Mouse (Mus musculus) heart, postnatal 0 days (tissue): ENCODE measurements at regions not wholly inside any gene's neighbourhood (a gene's known extent, or its start where the extent isn't known, plus 50 kb on each side); places are given as distances from the start of the nearest gene placed in this dataset.

Experiments used
- ATAC-seq: fragments of 200-750 bp; cut with Nextera tagmentation; 2 replicates; pipeline ENCODE4 v1.8.0; 2017; ENCODE audit warnings: low read depth, moderate number of reproducible peaks, moderate library complexity; ENCODE audit not compliant: insufficient read depth
- DNase-seq: peaks from one replicate; pipeline ENCODE4 v3.0.0-alpha.2; 2016; ENCODE audit warnings: low spot score
- H3K27ac ChIP-seq: fragments of 300-500 bp; sonication (generic); 2 replicates; pipeline ENCODE4 v1.5.1; 2014; ENCODE audit warnings: low read depth, mild to moderate bottlenecking
- H3K27me3 ChIP-seq: fragments of 300-500 bp; sonication (generic); 2 replicates; pipeline ENCODE4 v1.6.1; 2014; ENCODE audit warnings: low read length, mixed read lengths; ENCODE audit not compliant: control insufficient read depth, insufficient read depth
- H3K36me3 ChIP-seq: fragments of 300-500 bp; sonication (generic); replicated peaks from 2 replicates; pipeline ENCODE4 v1.6.1; 2014; ENCODE audit warnings: low read length, mixed read lengths; ENCODE audit not compliant: control insufficient read depth, insufficient read depth
- H3K4me1 ChIP-seq: fragments of 300-500 bp; sonication (generic); 2 replicates; pipeline ENCODE4 v1.6.1; 2014; ENCODE audit warnings: antibody characterized with exemption; ENCODE audit not compliant: control insufficient read depth, insufficient read depth
- H3K4me2 ChIP-seq: fragments of 300-500 bp; sonication (generic); 2 replicates; pipeline ENCODE4 v1.6.1; 2014; ENCODE audit warnings: low read depth, mild to moderate bottlenecking, low read length, moderate library complexity
- H3K4me3 ChIP-seq: fragments of 300-500 bp; sonication (generic); 2 replicates; pipeline ENCODE4 v1.5.1; 2014; ENCODE audit warnings: low read depth, low read length
- H3K9ac ChIP-seq: fragments of 300-500 bp; sonication (generic); replicated peaks from 2 replicates; pipeline ENCODE4 v1.6.1; 2014; ENCODE audit warnings: low read depth, low read length, mixed read lengths
- H3K9me3 ChIP-seq: fragments of 300-500 bp; sonication (generic); replicated peaks from 2 replicates; pipeline ENCODE4 v1.6.1; 2016; ENCODE audit warnings: low read length; ENCODE audit not compliant: control insufficient read depth
- CTCF ChIP-seq: IDR thresholded peaks from 2 replicates; pipeline ENCODE4 v1.5.1; 2016; ENCODE audit warnings: antibody characterized with exemption, control low read depth, low read depth
- EP300 ChIP-seq: IDR thresholded peaks from 2 replicates; pipeline ENCODE4 v1.6.1; 2016; ENCODE audit warnings: antibody characterized with exemption, low read depth
- WGBS: fragments of 180-500 bp; shearing (Covaris S2); extraction: QIAGEN DNeasy Blood & Tissue Kit; methylation state at CpG from one replicate; pipeline ENCODE4 v1.1.7; 2014; 5-methylcytosine and 5-hydroxymethylcytosine counted together

DNA sequence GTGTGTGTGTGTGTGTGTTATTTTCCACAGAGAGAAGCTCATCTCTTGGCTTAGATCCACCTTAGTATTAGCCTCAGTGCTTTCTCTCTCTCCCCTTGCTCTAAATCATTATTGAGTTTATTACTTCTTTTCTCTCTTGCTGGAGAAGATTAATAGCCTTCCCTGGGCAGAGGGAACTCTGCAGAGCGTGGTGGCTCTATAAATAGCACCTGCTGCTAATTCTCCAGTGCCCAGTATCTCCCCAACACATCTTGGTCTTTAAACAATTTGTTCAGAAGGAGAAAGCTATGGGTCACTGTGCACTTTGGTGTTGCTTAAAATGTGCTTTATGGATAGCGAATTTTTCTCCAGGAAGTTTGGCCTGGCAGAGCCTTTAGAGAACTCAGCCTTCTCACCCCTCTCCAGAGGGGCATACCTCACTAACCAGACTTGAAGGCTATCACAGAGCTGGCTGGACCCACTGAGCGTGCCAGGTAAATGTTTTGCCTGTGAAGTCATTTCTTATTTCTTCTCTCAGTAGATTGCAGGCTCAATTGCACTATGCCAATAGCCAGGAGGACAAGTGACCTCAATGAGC lies 86.8 kb upstream of the Rab11fip2 start:
- no peaks in the 10 kb centered on the region for H3K9me3 ChIP-seq
- no peak overlapping the region for H3K27ac ChIP-seq
- no peak for TF ChIP-seq EP300
- TF ChIP-seq CTCF, result no peak
- ATAC-seq (no peak), DNase-seq (no peak)
- H3K9ac ChIP-seq, result no peak overlapping the region
- peaks cover 14% of the 10 kb centered on the region for H3K4me1 ChIP-seq
- H3K4me2 ChIP-seq, result 0 out of 2 replicates have a peak overlapping the region, but pooled peaks have one; percentile 23
- H3K36me3 ChIP-seq, result no peaks in the 10 kb centered on the region
- WGBS, result 31% methylated on average over 3 of the region's 3 CpGs
- no peaks in the 10 kb centered on the region for H3K27me3 ChIP-seq
- H3K4me3 ChIP-seq, result no peak overlapping the region

DNA sequence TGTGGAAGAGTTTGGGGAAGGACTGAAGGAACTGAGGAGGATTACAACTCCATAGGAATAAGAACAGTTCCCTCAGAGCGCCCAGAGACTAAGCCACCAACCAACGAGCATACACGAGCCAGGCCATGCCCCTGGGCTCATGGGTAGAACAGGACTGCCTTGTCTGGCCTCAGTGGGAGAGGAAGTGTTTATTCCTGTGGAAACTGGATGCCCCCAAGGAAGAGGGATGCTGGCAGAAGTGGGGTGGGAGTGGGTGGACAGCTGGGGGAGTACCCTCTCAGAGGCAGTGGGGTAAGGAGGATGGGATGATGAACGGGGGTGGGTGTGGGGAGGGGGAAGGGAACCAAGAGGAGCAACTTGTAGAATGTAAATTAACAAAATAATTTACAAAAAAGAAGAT lies 86.3 kb upstream of the Rab11fip2 start:
- Histone ChIP-seq H3K4me2 (no peak overlapping the region), H3K4me3 (no peak overlapping the region), H3K36me3 (no peaks in the 10 kb centered on the region), H3K9ac (no peak overlapping the region), H3K9me3 (no peaks in the 10 kb centered on the region), H3K4me1 (peaks cover 14% of the 10 kb centered on the region), H3K27ac (no peak overlapping the region), H3K27me3 (no peaks in the 10 kb centered on the region)
- 66% methylated on average over 4 of the region's 4 CpGs for WGBS
- no peak for DNase-seq
- no peak for ATAC-seq
- TF ChIP-seq EP300, result no peak
- no peak for TF ChIP-seq CTCF

DNA sequence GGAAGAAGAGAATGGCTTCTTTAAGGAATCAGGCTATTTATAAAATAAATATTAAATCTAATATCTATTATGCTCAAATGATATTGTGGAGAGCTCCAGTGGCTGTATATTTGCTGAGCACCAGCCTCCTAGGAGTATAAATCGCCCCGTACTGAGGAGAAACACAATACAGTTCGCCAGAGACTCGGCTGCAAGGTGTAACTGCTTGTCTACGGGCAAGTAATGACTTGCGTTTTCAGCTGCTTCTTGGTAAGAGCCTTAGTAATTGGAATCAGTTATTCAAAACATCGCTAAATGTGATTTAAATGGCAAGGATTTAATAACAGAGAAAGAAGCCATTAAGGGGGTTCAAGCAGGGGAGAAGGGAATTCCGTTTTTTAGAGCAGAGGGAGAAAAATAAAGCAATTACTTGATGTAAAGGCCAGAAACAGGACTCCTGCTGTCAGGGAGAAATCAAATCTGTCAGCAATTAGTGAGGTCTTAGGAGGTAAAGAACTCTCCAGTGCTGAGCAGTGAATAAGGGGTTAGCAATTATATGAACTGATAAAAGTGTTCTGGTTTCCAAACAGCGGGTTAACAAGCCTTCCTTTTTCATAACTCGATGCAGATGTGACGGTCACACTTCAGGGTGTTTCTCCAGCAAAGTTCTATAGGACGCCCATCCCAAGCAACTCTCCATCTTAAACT lies 72.3 kb upstream of the Rab11fip2 start:
- DNase-seq (no peak), ATAC-seq (no peak)
- no peak overlapping the region for H3K9ac ChIP-seq
- WGBS, result 64% methylated on average over 12 of the region's 12 CpGs
- H3K27ac ChIP-seq, result no peak overlapping the region
- H3K4me3 ChIP-seq, result no peak overlapping the region
- H3K4me1 ChIP-seq, result no peaks in the 10 kb centered on the region
- TF ChIP-seq CTCF (no peak), EP300 (no peak)
- H3K9me3 ChIP-seq, result no peaks in the 10 kb centered on the region
- no peaks in the 10 kb centered on the region for H3K36me3 ChIP-seq
- no peak overlapping the region for H3K4me2 ChIP-seq
- no peaks in the 10 kb centered on the region for H3K27me3 ChIP-seq

DNA sequence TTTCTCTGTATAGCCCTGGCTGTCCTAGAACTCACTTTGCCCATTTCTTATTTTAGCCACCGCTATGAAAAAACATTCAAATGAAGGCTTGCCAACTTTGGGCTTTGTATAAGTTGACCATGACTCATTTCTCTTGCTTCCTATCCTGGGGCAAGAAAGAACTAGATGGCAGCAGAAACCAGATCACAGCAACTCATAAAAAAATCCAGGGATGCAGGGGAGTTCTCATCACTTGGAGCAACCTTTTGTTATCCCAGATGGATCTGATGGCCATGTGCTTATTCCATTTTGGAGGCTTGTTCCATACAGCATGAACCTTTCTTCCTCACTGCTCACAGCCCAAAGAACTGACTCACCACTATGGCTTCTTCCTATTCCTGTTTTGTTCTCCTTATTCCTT lies 52.1 kb upstream of the Rab11fip2 start:
- Histone ChIP-seq H3K4me3 (no peak overlapping the region), H3K27ac (no peak overlapping the region), H3K36me3 (no peaks in the 10 kb centered on the region), H3K9me3 (no peaks in the 10 kb centered on the region), H3K4me1 (no peaks in the 10 kb centered on the region), H3K9ac (no peak overlapping the region), H3K27me3 (no peaks in the 10 kb centered on the region), H3K4me2 (no peak overlapping the region)
- TF ChIP-seq EP300 (no peak), CTCF (no peak)
- 80% methylated on average over 1 of the region's 1 CpGs for WGBS
- no peak for DNase-seq
- ATAC-seq, result no peak
